Mouse (Mus musculus): ENCODE results near the gene Vill. TPM values are rescaled to one million over a fixed set of nuclear protein-coding genes. Genes with fewer than 3 reads are reported as not detected.

The Vill gene
- polyA plus RNA-seq, 1 experiment from 2014 or later, result 19.0 TPM

DNA sequence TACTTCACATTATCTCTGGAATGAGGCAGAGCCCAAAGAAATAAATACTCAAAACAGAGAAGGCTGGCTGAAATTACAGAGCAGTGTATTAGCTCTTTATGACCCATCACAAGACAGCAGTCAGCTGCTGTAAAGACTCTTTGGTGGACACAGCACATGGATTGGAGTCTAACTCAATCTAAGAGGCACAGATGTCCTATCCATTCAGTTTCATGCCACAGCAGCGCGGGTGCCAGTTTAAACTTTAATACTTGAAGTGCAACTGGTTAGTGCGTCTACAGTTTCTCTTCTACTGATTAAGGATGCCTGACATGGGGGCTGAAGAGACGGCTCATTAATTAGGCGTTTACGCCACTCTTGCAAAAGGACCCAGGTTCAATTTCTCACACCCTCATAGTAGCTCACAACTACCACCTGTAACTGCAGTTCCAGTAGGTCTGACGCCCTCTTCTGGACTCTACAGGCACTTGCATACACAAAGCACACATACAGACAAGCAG lies 26.7 kb upstream of the Vill start:
- 84% methylated on average over 7 of the region's 7 CpGs for WGBS
- H3K27ac ChIP-seq (replicated peaks), result no peak overlapping the region
- H3K27me3 ChIP-seq, result no peaks in the 10 kb centered on the region
- no peak for ATAC-seq (ENCODE audit: insufficient number of reproducible peaks, low FRiP score, low TSS enrichment, low read depth)
- peaks cover 22% of the 10 kb centered on the region; the same call in 1 of the 2 replicates for H3K36me3 ChIP-seq
- H3K4me2 ChIP-seq (replicated peaks), result no peak overlapping the region
- H3K9ac ChIP-seq, result no peak overlapping the region
- H3K4me3 ChIP-seq (replicated peaks), result no peak overlapping the region
- H3K9me3 ChIP-seq (replicated peaks), result no peaks in the 10 kb centered on the region
- peaks cover 13% of the 10 kb centered on the region; the same call in 1 of the 2 replicates for H3K4me1 ChIP-seq

- no peaks in the 10 kb centered on the region for H3K9me3 ChIP-seq (replicated peaks)
- H3K36me3 ChIP-seq, result peaks cover 26% of the 10 kb centered on the region; the same call in 1 of the 2 replicates
- H3K4me3 ChIP-seq (replicated peaks), result no peak overlapping the region
- H3K9ac ChIP-seq, result no peak overlapping the region
- H3K4me2 ChIP-seq (replicated peaks), result no peak overlapping the region
- WGBS, result 91% methylated on average over 7 of the region's 7 CpGs
- peaks cover 22% of the 10 kb centered on the region for H3K4me1 ChIP-seq
- H3K27ac ChIP-seq (replicated peaks), result no peak overlapping the region
- no peak for ATAC-seq (ENCODE audit: insufficient number of reproducible peaks, low FRiP score, low TSS enrichment, low read depth)
- H3K27me3 ChIP-seq, result no peaks in the 10 kb centered on the region
Measured at GRCm38 (mm10) chr9:119027337-119027736, 25.2 kb upstream of the Vill start.

- Histone ChIP-seq H3K27me3 (no peaks in the 10 kb centered on the region), H3K9ac (no peak overlapping the region), H3K36me3 (peaks cover 25% of the 10 kb centered on the region; the same call in 1 of the 2 replicates), H3K9me3 (replicated peaks) (no peaks in the 10 kb centered on the region), H3K4me1 (peaks cover 33% of the 10 kb centered on the region), H3K27ac (replicated peaks) (no peak overlapping the region), H3K4me2 (replicated peaks) (no peak overlapping the region), H3K4me3 (replicated peaks) (no peak overlapping the region)
- 89% methylated on average over 27 of the region's 27 CpGs for WGBS
- ATAC-seq (ENCODE audit: insufficient number of reproducible peaks, low FRiP score, low TSS enrichment, low read depth), result no peak
Measured at GRCm38 (mm10) chr9:119028226-119029195, 24.1 kb upstream of the Vill start.

- Histone ChIP-seq H3K4me1 (peaks cover 31% of the 10 kb centered on the region), H3K27ac (replicated peaks) (no peak overlapping the region), H3K36me3 (peaks cover 33% of the 10 kb centered on the region), H3K4me3 (replicated peaks) (no peak overlapping the region), H3K27me3 (no peaks in the 10 kb centered on the region), H3K4me2 (replicated peaks) (no peak overlapping the region), H3K9ac (no peak overlapping the region), H3K9me3 (replicated peaks) (no peaks in the 10 kb centered on the region)
- ATAC-seq (ENCODE audit: insufficient number of reproducible peaks, low FRiP score, low TSS enrichment, low read depth), result no peak
- 62% methylated on average over 7 of the region's 7 CpGs for WGBS
Measured at GRCm38 (mm10) chr9:119029568-119029967, 23.0 kb upstream of the Vill start.

- H3K9ac ChIP-seq, result no peak overlapping the region
- WGBS, result 83% methylated on average over 4 of the region's 4 CpGs
Measured at GRCm38 (mm10) chr9:119031038-119031437, 21.5 kb upstream of the Vill start.

DNA sequence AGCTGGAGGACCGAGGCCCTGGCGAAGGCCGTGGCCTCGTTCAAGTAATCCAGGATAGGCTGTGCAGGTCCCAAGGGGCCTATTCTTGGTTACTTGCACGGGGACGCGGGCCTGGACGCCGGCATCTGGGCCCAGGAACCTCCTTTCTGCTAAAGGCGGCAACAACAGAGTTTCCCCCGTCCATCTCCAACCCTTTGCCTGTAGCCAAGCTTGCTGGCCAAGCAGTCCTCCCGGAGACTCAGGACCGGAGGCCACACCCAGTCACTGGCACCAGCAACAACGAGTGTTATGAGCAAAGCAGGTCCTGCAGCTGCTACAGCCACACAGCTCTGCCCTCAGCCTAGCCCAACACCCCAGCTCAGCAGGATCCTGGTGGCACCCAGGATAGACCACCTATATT lies 20.8 kb upstream of the Vill start:
- Histone ChIP-seq H3K27ac (replicated peaks) (peak overlapping the region; percentile 52), H3K9me3 (replicated peaks) (no peaks in the 10 kb centered on the region), H3K27me3 (no peaks in the 10 kb centered on the region), H3K4me3 (replicated peaks) (no peak overlapping the region), H3K4me2 (replicated peaks) (no peak overlapping the region), H3K4me1 (peaks cover 31% of the 10 kb centered on the region), H3K9ac (no peak overlapping the region), H3K36me3 (peaks cover 33% of the 10 kb centered on the region)
- ATAC-seq (ENCODE audit: insufficient number of reproducible peaks, low FRiP score, low TSS enrichment, low read depth), result peak; percentile 11; the same call in 1 of the 2 replicates
- WGBS, result 75% methylated on average over 14 of the region's 14 CpGs

More at GRCm38 (mm10) chr9:119031038-119031437, 21.5 kb upstream of the Vill start:
- no peak overlapping the region for H3K4me2 ChIP-seq (replicated peaks)
- peaks cover 27% of the 10 kb centered on the region for H3K4me1 ChIP-seq
- no peak overlapping the region for H3K27ac ChIP-seq (replicated peaks)
- no peak for ATAC-seq (ENCODE audit: insufficient number of reproducible peaks, low FRiP score, low TSS enrichment, low read depth)
- H3K27me3 ChIP-seq, result no peaks in the 10 kb centered on the region
- H3K4me3 ChIP-seq (replicated peaks), result no peak overlapping the region
- H3K9me3 ChIP-seq (replicated peaks), result no peaks in the 10 kb centered on the region
- peaks cover 33% of the 10 kb centered on the region for H3K36me3 ChIP-seq

- Histone ChIP-seq H3K9me3 (replicated peaks) (no peaks in the 10 kb centered on the region), H3K4me2 (replicated peaks) (no peak overlapping the region), H3K27me3 (no peaks in the 10 kb centered on the region), H3K4me3 (replicated peaks) (no peak overlapping the region), H3K9ac (no peak overlapping the region), H3K36me3 (peaks cover 33% of the 10 kb centered on the region), H3K4me1 (peaks cover 32% of the 10 kb centered on the region), H3K27ac (replicated peaks) (peak overlapping the region; percentile 52)
- WGBS, result 38% methylated on average over 9 of the region's 9 CpGs
- ATAC-seq (ENCODE audit: insufficient number of reproducible peaks, low FRiP score, low TSS enrichment, low read depth), result no peak
Measured at GRCm38 (mm10) chr9:119032538-119032937, 20.0 kb upstream of the Vill start.

DNA sequence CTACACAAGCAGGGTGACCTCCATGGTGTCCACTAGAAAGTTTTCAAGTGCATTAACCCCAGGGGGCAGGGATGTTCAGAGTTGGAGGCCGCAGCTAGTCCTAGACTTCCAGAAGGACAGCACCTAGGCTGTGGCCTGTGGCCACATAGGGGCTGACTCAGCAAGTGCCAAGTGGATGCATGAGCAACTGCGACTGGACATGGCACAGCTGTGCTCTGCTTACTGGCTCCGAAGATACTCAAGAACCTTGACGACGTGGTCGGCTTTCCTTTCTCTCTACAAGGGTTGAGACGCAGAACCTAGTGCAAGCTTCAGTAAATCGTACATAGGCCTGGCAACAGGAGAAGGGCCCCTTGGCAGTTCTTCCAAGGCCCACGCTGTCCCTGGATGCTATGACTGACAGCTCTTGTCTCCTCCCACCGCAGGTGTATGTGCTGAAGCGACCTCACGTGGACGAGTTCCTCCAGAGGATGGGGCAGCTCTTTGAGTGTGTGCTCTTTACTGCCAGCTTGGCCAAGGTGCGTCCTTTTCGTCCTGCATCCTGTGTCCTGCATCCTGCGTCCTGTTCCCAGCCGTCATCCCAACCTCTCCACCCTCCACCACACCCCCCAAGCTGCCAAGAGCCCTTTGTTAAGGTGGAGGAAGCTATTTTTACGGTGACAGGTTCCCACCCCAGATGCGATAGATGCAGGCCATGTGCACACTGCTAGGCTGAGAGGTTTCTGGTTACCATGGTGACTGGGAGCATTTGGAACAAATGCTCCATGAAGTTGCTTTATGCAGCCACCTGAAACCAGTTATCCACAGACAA lies 19.3 kb upstream of the Vill start:
- WGBS, result 65% methylated on average over 19 of the region's 19 CpGs
- Histone ChIP-seq H3K27ac (replicated peaks) (peak overlapping the region; percentile 52), H3K4me1 (peaks cover 32% of the 10 kb centered on the region), H3K9me3 (replicated peaks) (no peaks in the 10 kb centered on the region), H3K27me3 (no peaks in the 10 kb centered on the region), H3K4me3 (replicated peaks) (no peak overlapping the region), H3K4me2 (replicated peaks) (no peak overlapping the region), H3K9ac (no peak overlapping the region), H3K36me3 (peaks cover 31% of the 10 kb centered on the region)
- peak; percentile 32; the same call in 1 of the 2 replicates for ATAC-seq (ENCODE audit: insufficient number of reproducible peaks, low FRiP score, low TSS enrichment, low read depth)

- Histone ChIP-seq H3K4me1 (peaks cover 32% of the 10 kb centered on the region), H3K27me3 (no peaks in the 10 kb centered on the region), H3K36me3 (peaks cover 36% of the 10 kb centered on the region), H3K4me3 (replicated peaks) (no peak overlapping the region), H3K27ac (replicated peaks) (no peak overlapping the region), H3K9ac (no peak overlapping the region), H3K9me3 (replicated peaks) (no peaks in the 10 kb centered on the region), H3K4me2 (replicated peaks) (no peak overlapping the region)
- ATAC-seq (ENCODE audit: insufficient number of reproducible peaks, low FRiP score, low TSS enrichment, low read depth), result no peak
- 66% methylated on average over 8 of the region's 8 CpGs for WGBS
Measured at GRCm38 (mm10) chr9:119034069-119034468, 18.5 kb upstream of the Vill start.

DNA sequence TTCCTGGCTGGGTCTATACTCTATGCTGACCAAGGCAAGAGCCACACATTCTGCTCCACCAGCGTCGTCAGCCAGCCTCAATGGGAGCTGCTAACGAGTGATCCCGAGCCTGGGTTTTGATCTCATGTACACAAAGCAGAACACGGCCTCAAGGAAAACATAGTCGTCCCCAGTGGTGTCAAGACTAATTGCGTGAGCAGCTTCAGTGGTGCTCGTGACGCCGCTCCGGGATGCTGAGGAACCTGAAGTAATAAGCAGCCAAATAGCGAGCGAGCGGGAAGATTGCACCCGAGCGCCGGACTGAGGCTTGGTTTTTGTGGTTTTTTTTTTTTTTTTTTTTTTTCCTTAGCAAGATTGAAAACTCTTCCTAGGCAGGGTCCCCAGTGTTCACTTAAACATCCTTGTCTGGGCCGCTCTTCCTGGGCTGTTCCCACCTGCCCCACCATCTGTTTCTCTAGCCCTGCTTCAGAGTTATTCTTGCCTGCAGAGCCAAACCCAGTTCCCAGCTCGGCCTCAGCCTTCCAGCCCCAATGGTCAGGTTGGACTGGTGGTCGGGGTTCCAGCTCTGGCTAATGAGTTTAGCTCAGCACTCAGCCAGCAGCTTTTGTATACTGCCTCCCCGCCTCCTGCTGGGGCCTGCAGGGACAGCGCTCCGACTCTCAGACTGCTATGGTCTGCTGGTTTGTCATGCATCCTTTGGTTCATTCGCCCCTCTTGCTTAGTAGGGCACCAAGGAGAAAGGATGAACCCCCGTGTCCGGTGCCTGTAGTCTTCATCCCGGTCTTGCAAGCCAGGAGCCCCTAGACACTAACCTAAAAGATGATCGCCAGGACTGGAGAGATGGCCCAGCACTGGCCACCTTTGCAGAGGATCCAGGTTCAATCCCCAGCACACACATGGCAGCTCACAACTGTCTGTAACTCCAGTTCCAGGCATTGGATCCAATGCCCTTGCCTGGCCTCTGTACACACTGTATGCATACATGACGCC lies 17.6 kb upstream of the Vill start:
- H3K27ac ChIP-seq (replicated peaks), result no peak overlapping the region
- no peak overlapping the region for H3K4me2 ChIP-seq (replicated peaks)
- H3K27me3 ChIP-seq, result no peaks in the 10 kb centered on the region
- no peak overlapping the region for H3K4me3 ChIP-seq (replicated peaks)
- peaks cover 41% of the 10 kb centered on the region for H3K36me3 ChIP-seq
- peaks cover 32% of the 10 kb centered on the region for H3K4me1 ChIP-seq
- no peaks in the 10 kb centered on the region for H3K9me3 ChIP-seq (replicated peaks)
- 74% methylated on average over 29 of the region's 29 CpGs for WGBS
- no peak overlapping the region for H3K9ac ChIP-seq
- ATAC-seq (ENCODE audit: insufficient number of reproducible peaks, low FRiP score, low TSS enrichment, low read depth), result no peak

Data from embryonic facial prominence, embryonic 15.5 days (tissue).